Mouse (Mus musculus) embryonic facial prominence, embryonic 10.5 days (tissue): ENCODE data around the gene Olfr1467. TPM values are rescaled to one million over a fixed set of nuclear protein-coding genes. Genes with fewer than 3 reads are reported as not detected.

Experiments
- DNase-seq: peaks from one replicate; pipeline ENCODE4 v3.0.0-alpha.2; 2017; ENCODE audit warnings: low spot score
- H3K27ac ChIP-seq: fragments of 300-500 bp; sonication (generic); replicated peaks from 2 replicates; pipeline ENCODE4 v1.5.1; 2016; ENCODE audit warnings: mild to moderate bottlenecking
- H3K27me3 ChIP-seq: fragments of 300-500 bp; sonication (generic); replicated peaks from 2 replicates; pipeline ENCODE4 v1.6.1; 2016; ENCODE audit warnings: low read depth, mild to moderate bottlenecking; ENCODE audit not compliant: poor library complexity, severe bottlenecking
- H3K36me3 ChIP-seq: fragments of 300-500 bp; sonication (generic); replicated peaks from 2 replicates; pipeline ENCODE4 v1.6.1; 2016; ENCODE audit warnings: mild to moderate bottlenecking, moderate library complexity
- H3K4me1 ChIP-seq: fragments of 300-500 bp; sonication (generic); 2 replicates; pipeline ENCODE4 v1.6.1; 2016
- H3K4me3 ChIP-seq: fragments of 300-500 bp; sonication (generic); 2 replicates; pipeline ENCODE4 v1.5.1; 2016; ENCODE audit warnings: mild to moderate bottlenecking, moderate library complexity
- H3K9me3 ChIP-seq: fragments of 300-500 bp; sonication (generic); 2 replicates; pipeline ENCODE4 v1.6.1; 2016; ENCODE audit warnings: mild to moderate bottlenecking
- WGBS: fragments of 180-500 bp; shearing (Covaris S2); methylation state at CpG from one replicate; pipeline ENCODE4 v1.1.7; 2016; 5-methylcytosine and 5-hydroxymethylcytosine counted together
- polyA plus RNA-seq: library from polyadenylated mRNA; unstranded; fragments of >200 nt; fragmentation: Nextera tagmentation; extraction: Ambion mirVana; gene quantifications from 2 replicates; pipeline ENCODE4 v1.2.1, GENCODE M21; 2016

Gene Olfr1467
- polyA plus RNA-seq: not detected in 2 replicates

- no peak within 1 kb of the TSS for H3K4me3 ChIP-seq
- no peak for DNase-seq
- no peak within 1 kb of the TSS for H3K27ac ChIP-seq
- no peaks in the 10 kb centered on the region for H3K36me3 ChIP-seq
- H3K27me3 ChIP-seq: no peaks in the 10 kb centered on the region
- WGBS: 74% methylated on average over 2 of the region's 2 CpGs
- H3K9me3 ChIP-seq: peaks cover 24% of the 10 kb centered on the region; the same call in 1 of the 2 replicates
- H3K4me1 ChIP-seq: no peaks in the 10 kb centered on the region
Measured at GRCm38 (mm10) chr19:13361936-13362335, at the start of gene Olfr1467. TSS of gene Olfr1467 (plus strand) at chr19:13362236.

GRCm38 (mm10) chr19:13315441-13315840 lies 46.6 kb upstream of the Olfr1467 start, which contains the start of gene Olfr1465:
TSS of gene Olfr1465 (minus strand) at chr19:13315541.
- H3K4me3 ChIP-seq: no peak within 1 kb of the TSS
- no peaks in the 10 kb centered on the region for H3K27me3 ChIP-seq
- no peaks in the 10 kb centered on the region for H3K4me1 ChIP-seq
- H3K27ac ChIP-seq: no peak within 1 kb of the TSS
- no peaks in the 10 kb centered on the region for H3K36me3 ChIP-seq
- peaks cover 10% of the 10 kb centered on the region for H3K9me3 ChIP-seq
- no peak for DNase-seq

GRCm38 (mm10) chr19:13338562-13338961 lies 23.5 kb upstream of the Olfr1467 start, which contains the start of gene Olfr1466:
TSS of gene Olfr1466 (plus strand) at chr19:13338862.
- no peak within 1 kb of the TSS for H3K27ac ChIP-seq
- H3K36me3 ChIP-seq: no peaks in the 10 kb centered on the region
- WGBS: 96% methylated on average over 2 of the region's 2 CpGs
- no peak within 1 kb of the TSS for H3K4me3 ChIP-seq
- no peaks in the 10 kb centered on the region for H3K4me1 ChIP-seq
- H3K27me3 ChIP-seq: no peaks in the 10 kb centered on the region
- DNase-seq: no peak
- H3K9me3 ChIP-seq: peaks cover 24% of the 10 kb centered on the region; the same call in 1 of the 2 replicates

- Histone ChIP-seq H3K27ac (no peak within 1 kb of the TSS), H3K36me3 (no peaks in the 10 kb centered on the region), H3K4me3 (no peak within 1 kb of the TSS), H3K27me3 (no peaks in the 10 kb centered on the region), H3K9me3 (peaks cover 27% of the 10 kb centered on the region), H3K4me1 (no peaks in the 10 kb centered on the region)
- DNase-seq: no peak
- WGBS: 76% methylated on average over 2 of the region's 2 CpGs
Measured at GRCm38 (mm10) chr19:13407549-13407948, 45.5 kb downstream of the Olfr1467 start, which contains the start of gene Olfr1469. TSS of gene Olfr1469 (plus strand) at chr19:13407849.

Other genes with a start within 250 kb of the Olfr1467 start
- gene Olfr1459, start 212.7 kb upstream of the Olfr1467 start, polyA plus RNA-seq: not detected in 2 replicates
- not detected in 2 replicates for gene Olfr1461, start 199.2 kb upstream of the Olfr1467 start, polyA plus RNA-seq
- gene Olfr1462, start 176.5 kb upstream of the Olfr1467 start, polyA plus RNA-seq: not detected in 2 replicates
- gene Olfr1463, start 130.9 kb upstream of the Olfr1467 start, polyA plus RNA-seq: not detected in 2 replicates
- gene Olfr1465, start 46.7 kb upstream of the Olfr1467 start, polyA plus RNA-seq: not detected in 2 replicates
- not detected in 2 replicates for gene Olfr1466, start 23.4 kb upstream of the Olfr1467 start, polyA plus RNA-seq
- gene Olfr1469, start 45.6 kb downstream of the Olfr1467 start, polyA plus RNA-seq: not detected in 2 replicates
- gene Olfr1471, start 81.2 kb downstream of the Olfr1467 start, polyA plus RNA-seq: not detected in 2 replicates
- not detected in 2 replicates for gene Olfr1472, start 93.8 kb downstream of the Olfr1467 start, polyA plus RNA-seq
- not detected in 2 replicates for gene Olfr1474, start 107.3 kb downstream of the Olfr1467 start, polyA plus RNA-seq
- gene Olfr1475, start 118.0 kb downstream of the Olfr1467 start, polyA plus RNA-seq: not detected in 2 replicates
- gene Olfr1477, start 138.3 kb downstream of the Olfr1467 start, polyA plus RNA-seq: not detected in 2 replicates
- gene Olfr1480, start 165.7 kb downstream of the Olfr1467 start, polyA plus RNA-seq: not detected in 2 replicates
- not detected in 2 replicates for gene Olfr1484, start 221.3 kb downstream of the Olfr1467 start, polyA plus RNA-seq